Mouse (Mus musculus): ENCODE measurements at regions not wholly inside any gene's neighbourhood (a gene's known extent, or its start where the extent isn't known, plus 50 kb on each side); places are given as distances from the start of the nearest gene placed in this dataset.

DNA sequence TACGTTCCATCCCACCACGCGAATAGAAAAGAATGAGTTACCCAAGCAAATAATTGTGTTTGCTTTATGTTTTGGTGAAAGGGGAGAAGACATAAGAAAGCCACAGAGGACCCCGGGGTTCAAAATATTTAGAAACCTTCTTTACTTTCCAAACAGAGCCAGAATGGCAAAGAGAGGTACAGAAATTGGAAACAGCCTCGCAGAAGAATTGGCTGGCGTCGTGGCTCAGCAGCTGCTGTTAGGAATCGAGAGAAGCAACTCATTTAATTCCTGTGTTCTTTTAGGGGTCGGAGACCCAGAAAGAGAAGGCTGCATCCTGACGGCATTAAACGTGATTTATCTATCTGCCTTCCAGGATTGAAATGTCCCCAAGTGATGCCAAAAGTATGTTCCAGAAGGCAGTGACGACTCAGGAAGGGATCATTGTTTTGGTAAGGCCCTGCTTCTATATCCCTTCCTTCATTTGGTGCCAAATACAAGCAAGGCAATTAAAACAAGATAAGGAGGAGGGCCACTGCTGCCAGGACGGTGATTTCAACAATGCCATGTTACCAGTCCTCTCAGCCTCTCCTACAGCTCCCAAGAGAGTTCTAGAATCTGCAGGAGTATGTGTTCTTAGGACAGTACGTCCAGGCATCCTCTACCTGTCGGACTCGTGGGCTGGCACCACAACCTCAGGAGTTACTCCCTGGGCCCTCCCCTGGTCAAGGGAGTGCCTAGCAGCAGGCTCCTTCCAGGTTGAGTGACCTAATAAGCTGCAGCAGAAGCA lies 334.8 kb downstream of the Efnb2 start:
- Histone ChIP-seq H3K79me3 (ENCODE audit: low read depth) (no peaks in the 10 kb centered on the region), H3K27me3 (ENCODE audit: control insufficient read depth, insufficient read depth, insufficient read length) (no peaks in the 10 kb centered on the region), H3ac (ENCODE audit: control insufficient read depth, insufficient read length, low read depth) (no peak overlapping the region), H3K4me3 (ENCODE audit: insufficient read depth, poor library complexity, severe bottlenecking) (no peak overlapping the region), H3K79me2 (ENCODE audit: control insufficient read depth, insufficient read depth) (no peaks in the 10 kb centered on the region), H3K36me3 (ENCODE audit: control insufficient read depth, insufficient read depth) (no peaks in the 10 kb centered on the region)
- no peak for TF ChIP-seq CEBPB (IDR thresholded peaks at IDR 0.05; ENCODE audit: low read depth)
- TF ChIP-seq USF1 (IDR thresholded peaks at IDR 0.05; ENCODE audit: low read depth): no peak
- TF ChIP-seq MYOG (IDR thresholded peaks at IDR 0.05; ENCODE audit: control insufficient read depth, extremely low read depth, insufficient read length): no peak
- no peak for TF ChIP-seq CTCF (IDR thresholded peaks at IDR 0.05; ENCODE audit: control insufficient read depth, insufficient read depth, insufficient read length)
- TF ChIP-seq MYOD1 (IDR thresholded peaks at IDR 0.05; ENCODE audit: control insufficient read depth, insufficient read length, low read depth): no peak
- no peak for TF ChIP-seq FOSL1 (IDR thresholded peaks at IDR 0.05; ENCODE audit: insufficient read depth, low read length, poor library complexity, severe bottlenecking)
- TF ChIP-seq MAX (IDR thresholded peaks at IDR 0.05): no peak

DNA sequence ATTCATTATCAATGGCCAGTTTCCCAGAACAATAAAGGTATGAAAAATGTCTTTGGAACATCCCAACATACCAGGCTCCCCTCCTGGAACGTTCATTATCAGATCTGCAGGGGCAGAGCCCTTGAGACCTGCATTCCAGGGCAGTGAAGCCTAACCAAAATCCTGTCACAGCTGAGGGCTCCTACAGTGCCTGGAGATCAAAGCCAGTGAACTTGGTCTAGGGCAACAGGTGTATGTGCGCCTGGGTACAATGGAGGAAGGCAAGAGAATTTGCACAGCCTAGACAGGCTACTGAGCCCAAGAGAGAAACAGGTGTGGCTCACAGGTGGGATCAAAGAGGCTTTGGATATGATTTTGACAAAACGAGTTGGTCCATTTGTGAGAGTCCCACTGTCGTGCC lies 335.6 kb downstream of the Efnb2 start:
- H3K79me2 ChIP-seq (ENCODE audit: control insufficient read depth, insufficient read depth): no peaks in the 10 kb centered on the region
- no peak for TF ChIP-seq CEBPB (IDR thresholded peaks at IDR 0.05; ENCODE audit: low read depth)
- no peak for TF ChIP-seq MYOD1 (IDR thresholded peaks at IDR 0.05; ENCODE audit: control insufficient read depth, insufficient read length, low read depth)
- TF ChIP-seq MYOG (IDR thresholded peaks at IDR 0.05; ENCODE audit: control insufficient read depth, extremely low read depth, insufficient read length): no peak
- no peak for TF ChIP-seq USF1 (IDR thresholded peaks at IDR 0.05; ENCODE audit: low read depth)
- TF ChIP-seq CTCF (IDR thresholded peaks at IDR 0.05; ENCODE audit: control insufficient read depth, insufficient read depth, insufficient read length): no peak
- no peak for TF ChIP-seq FOSL1 (IDR thresholded peaks at IDR 0.05; ENCODE audit: insufficient read depth, low read length, poor library complexity, severe bottlenecking)
- TF ChIP-seq MAX (IDR thresholded peaks at IDR 0.05): no peak

DNA sequence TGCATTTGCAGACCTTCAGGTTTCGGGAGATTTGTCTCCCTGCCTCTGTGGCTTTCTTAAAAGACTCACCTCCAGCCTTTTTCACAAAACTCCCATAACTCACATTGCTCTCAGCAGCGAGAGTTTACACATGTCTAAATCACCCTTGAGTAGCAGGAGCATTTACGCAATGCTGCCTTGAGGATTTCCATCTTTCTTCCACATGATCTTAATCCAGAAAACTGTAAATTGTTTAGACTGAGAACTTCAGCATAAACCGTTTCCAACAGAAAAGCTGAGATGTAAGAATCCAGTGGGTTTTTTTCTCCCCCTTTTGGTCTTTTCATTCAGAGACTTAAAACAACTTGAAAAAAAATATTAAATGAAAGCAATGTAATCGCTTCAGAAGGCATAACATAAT lies 336.5 kb downstream of the Efnb2 start:
- Histone ChIP-seq H3K79me2 (ENCODE audit: control insufficient read depth, insufficient read depth) (no peaks in the 10 kb centered on the region), H3K27me3 (ENCODE audit: control insufficient read depth, insufficient read depth, insufficient read length) (no peaks in the 10 kb centered on the region), H3K36me3 (ENCODE audit: control insufficient read depth, insufficient read depth) (no peaks in the 10 kb centered on the region), H3K4me3 (ENCODE audit: insufficient read depth, poor library complexity, severe bottlenecking) (no peak overlapping the region), H3K79me3 (ENCODE audit: low read depth) (no peaks in the 10 kb centered on the region), H3ac (ENCODE audit: control insufficient read depth, insufficient read length, low read depth) (no peak overlapping the region)
- no peak for TF ChIP-seq MYOD1 (IDR thresholded peaks at IDR 0.05; ENCODE audit: control insufficient read depth, insufficient read length, low read depth)
- no peak for TF ChIP-seq USF1 (IDR thresholded peaks at IDR 0.05; ENCODE audit: low read depth)
- TF ChIP-seq MYOG (IDR thresholded peaks at IDR 0.05; ENCODE audit: control insufficient read depth, extremely low read depth, insufficient read length): no peak
- TF ChIP-seq MAX (IDR thresholded peaks at IDR 0.05): no peak
- no peak for TF ChIP-seq CTCF (IDR thresholded peaks at IDR 0.05; ENCODE audit: control insufficient read depth, insufficient read depth, insufficient read length)
- no peak for TF ChIP-seq FOSL1 (IDR thresholded peaks at IDR 0.05; ENCODE audit: insufficient read depth, low read length, poor library complexity, severe bottlenecking)
- no peak for TF ChIP-seq CEBPB (IDR thresholded peaks at IDR 0.05; ENCODE audit: low read depth)

More for the DNA sequence above, 335.6 kb downstream of the Efnb2 start:
- no peak overlapping the region for H3K4me3 ChIP-seq (ENCODE audit: insufficient read depth, poor library complexity, severe bottlenecking)
- no peaks in the 10 kb centered on the region for H3K27me3 ChIP-seq (ENCODE audit: control insufficient read depth, insufficient read depth, insufficient read length)
- no peaks in the 10 kb centered on the region for H3K79me3 ChIP-seq (ENCODE audit: low read depth)
- H3ac ChIP-seq (ENCODE audit: control insufficient read depth, insufficient read length, low read depth): no peak overlapping the region
- no peaks in the 10 kb centered on the region for H3K36me3 ChIP-seq (ENCODE audit: control insufficient read depth, insufficient read depth)

DNA sequence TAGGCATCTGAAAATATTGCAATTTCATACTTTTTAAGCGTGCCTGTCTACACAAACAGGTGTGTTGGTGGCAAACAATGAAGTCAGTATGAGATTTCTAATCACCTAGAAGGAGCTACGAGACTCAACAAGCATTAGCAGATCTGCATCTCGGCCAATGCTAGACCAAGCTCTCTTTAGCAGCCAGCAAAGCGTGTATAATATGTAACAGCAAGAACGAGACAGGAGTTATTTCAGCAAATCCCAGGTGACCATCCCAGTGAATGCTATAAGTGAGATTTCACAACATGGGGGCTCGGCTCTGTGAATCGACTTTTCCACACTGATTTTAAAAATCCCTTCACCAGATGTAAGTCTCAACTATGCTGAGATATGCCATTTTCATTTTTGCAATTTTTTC lies 352.8 kb downstream of the Efnb2 start:
- Histone ChIP-seq H3K4me3 (ENCODE audit: insufficient read depth, poor library complexity, severe bottlenecking) (no peak overlapping the region), H3K79me3 (ENCODE audit: low read depth) (no peaks in the 10 kb centered on the region), H3K27me3 (ENCODE audit: control insufficient read depth, insufficient read depth, insufficient read length) (no peaks in the 10 kb centered on the region), H3ac (ENCODE audit: control insufficient read depth, insufficient read length, low read depth) (no peak overlapping the region), H3K36me3 (ENCODE audit: control insufficient read depth, insufficient read depth) (no peaks in the 10 kb centered on the region), H3K79me2 (ENCODE audit: control insufficient read depth, insufficient read depth) (no peaks in the 10 kb centered on the region)
- no peak for TF ChIP-seq USF1 (IDR thresholded peaks at IDR 0.05; ENCODE audit: low read depth)
- no peak for TF ChIP-seq FOSL1 (IDR thresholded peaks at IDR 0.05; ENCODE audit: insufficient read depth, low read length, poor library complexity, severe bottlenecking)
- TF ChIP-seq CTCF (IDR thresholded peaks at IDR 0.05; ENCODE audit: control insufficient read depth, insufficient read depth, insufficient read length): no peak
- TF ChIP-seq MYOG (IDR thresholded peaks at IDR 0.05; ENCODE audit: control insufficient read depth, extremely low read depth, insufficient read length): no peak
- TF ChIP-seq MAX (IDR thresholded peaks at IDR 0.05): no peak
- no peak for TF ChIP-seq CEBPB (IDR thresholded peaks at IDR 0.05; ENCODE audit: low read depth)
- no peak for TF ChIP-seq MYOD1 (IDR thresholded peaks at IDR 0.05; ENCODE audit: control insufficient read depth, insufficient read length, low read depth)

DNA sequence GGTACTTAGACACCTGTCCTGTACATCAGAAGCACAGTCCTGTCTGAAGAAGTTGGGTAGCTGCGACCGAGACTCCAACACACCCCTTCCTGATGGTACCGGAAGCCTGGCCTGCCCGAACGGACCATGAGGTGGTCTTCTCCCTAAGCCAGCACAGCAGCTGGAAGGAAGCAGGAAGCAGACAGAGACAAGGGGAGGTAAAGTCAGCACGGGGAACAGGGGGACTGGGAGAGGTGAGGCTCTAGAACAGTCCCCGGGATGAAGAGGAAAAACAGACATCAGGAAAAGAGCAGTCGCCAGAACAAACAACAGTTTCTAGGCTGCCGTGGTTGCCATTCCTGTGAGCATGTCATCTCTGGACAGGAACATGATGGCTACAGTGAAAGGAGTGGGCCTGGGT lies 353.6 kb downstream of the Efnb2 start:
- H3K27me3 ChIP-seq (ENCODE audit: control insufficient read depth, insufficient read depth, insufficient read length): no peaks in the 10 kb centered on the region
- no peak for TF ChIP-seq USF1 (IDR thresholded peaks at IDR 0.05; ENCODE audit: low read depth)
- no peak for TF ChIP-seq MYOD1 (IDR thresholded peaks at IDR 0.05; ENCODE audit: control insufficient read depth, insufficient read length, low read depth)
- TF ChIP-seq MYOG (IDR thresholded peaks at IDR 0.05; ENCODE audit: control insufficient read depth, extremely low read depth, insufficient read length): no peak
- TF ChIP-seq MAX (IDR thresholded peaks at IDR 0.05): no peak
- TF ChIP-seq FOSL1 (IDR thresholded peaks at IDR 0.05; ENCODE audit: insufficient read depth, low read length, poor library complexity, severe bottlenecking): no peak
- no peak for TF ChIP-seq CTCF (IDR thresholded peaks at IDR 0.05; ENCODE audit: control insufficient read depth, insufficient read depth, insufficient read length)
- no peak for TF ChIP-seq CEBPB (IDR thresholded peaks at IDR 0.05; ENCODE audit: low read depth)
- H3K4me3 ChIP-seq (ENCODE audit: insufficient read depth, poor library complexity, severe bottlenecking): no peak overlapping the region

More for the DNA sequence above, 353.6 kb downstream of the Efnb2 start:
- H3K36me3 ChIP-seq (ENCODE audit: control insufficient read depth, insufficient read depth): no peaks in the 10 kb centered on the region
- no peaks in the 10 kb centered on the region for H3K79me3 ChIP-seq (ENCODE audit: low read depth)
- no peak overlapping the region for H3ac ChIP-seq (ENCODE audit: control insufficient read depth, insufficient read length, low read depth)
- H3K79me2 ChIP-seq (ENCODE audit: control insufficient read depth, insufficient read depth): no peaks in the 10 kb centered on the region

All from C2C12 (cell line).